In the genomic region with DNA sequence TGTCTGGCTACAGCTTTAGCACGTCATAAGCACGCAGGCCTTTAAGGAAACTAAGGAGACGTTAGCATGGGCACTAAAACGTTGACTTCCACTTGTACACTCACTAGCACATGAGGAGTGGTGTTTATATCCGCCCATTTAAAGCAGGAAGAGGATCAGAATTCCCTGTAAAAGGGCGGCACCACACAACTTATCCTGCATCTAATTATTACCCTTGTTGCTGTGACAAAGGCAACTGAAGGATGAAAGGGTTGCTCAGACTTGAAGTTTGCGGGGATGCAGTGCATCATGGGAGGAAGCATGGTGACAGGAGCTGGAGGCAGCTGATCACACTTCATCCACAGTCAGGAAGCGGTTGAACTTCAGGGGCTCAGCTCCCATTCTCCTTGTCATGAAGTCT, we compare ENCODE assay signal across 17 mouse cellular contexts.
"Had no signal": no experiment of that assay in that cellular context is flagged by ENCODE, and none has a peak within 500 bp of the region (broad histone marks: within the 10 kb centered on the region; RNA-seq: fewer than 3 reads in every experiment).

No protein-coding gene starts in this region.

- H3K27me3 ChIP-seq: liver, embryonic 13.5 days; midbrain, embryonic 15.5 days; neural tube, embryonic 13.5 days; stomach, embryonic 15.5 days had no signal

- DNase-seq: kidney, adult 18-20 months; kidney, postnatal 10 days; kidney, postnatal 4 days; left cerebral cortex, postnatal 4 days; liver, embryonic 13.5 days; liver, postnatal 0 days; retina, postnatal 1 day; right cerebral cortex, postnatal 4 days; spleen, adult 18-20 months; thymus, postnatal 36 days had no signal

- H3K4me3 ChIP-seq: layer of hippocampus, adult 2 months; liver, embryonic 13.5 days; megakaryocyte, embryonic 14.5 days; midbrain, embryonic 15.5 days; neural tube, embryonic 13.5 days; stomach, embryonic 15.5 days had no signal

- H3K36me3 ChIP-seq: liver, embryonic 13.5 days; stomach, embryonic 15.5 days had no signal

- H3K27ac ChIP-seq: layer of hippocampus, adult 2 months; liver, embryonic 13.5 days; macrophage; midbrain, embryonic 15.5 days; neural tube, embryonic 13.5 days; stomach, embryonic 15.5 days had no signal

- H3K9me3 ChIP-seq: liver, embryonic 13.5 days; midbrain, embryonic 15.5 days; stomach, embryonic 15.5 days had no signal

- ATAC-seq: liver, postnatal 0 days; midbrain, embryonic 15.5 days had no signal

- H3K4me2 ChIP-seq: liver, embryonic 13.5 days; midbrain, embryonic 11.5 days; midbrain, embryonic 15.5 days; neural tube, embryonic 13.5 days; stomach, embryonic 15.5 days had no signal

- H3K9ac ChIP-seq: liver, embryonic 13.5 days; liver, postnatal 0 days; midbrain, embryonic 15.5 days; neural tube, embryonic 13.5 days; stomach, embryonic 15.5 days had no signal

- H3K4me1 ChIP-seq: liver, embryonic 13.5 days; stomach, embryonic 15.5 days had no signal
